ENCODE assay signal across 27 mouse cellular contexts in genomic region chr4:34069002-34069401, GRCm38 (mm10). TPM values are rescaled to one million over a fixed set of nuclear protein-coding genes. Genes with fewer than 3 reads are reported as not detected.
A peak's percentile ranks its signal among the peaks of the same experiment; 100 is the strongest.
DNase-seq lines count a peak whose midpoint lies in the region; ATAC-seq and TF ChIP-seq lines count a peak whose summit lies in the region.
"Had no signal": no experiment of that assay in that cellular context is flagged by ENCODE, and none has a peak within 500 bp of the region (broad histone marks: within the 10 kb centered on the region; RNA-seq: fewer than 3 reads in every experiment).

No protein-coding gene starts in this region.

- H3K4me1 ChIP-seq in MEL (ENCODE audit: control insufficient read depth in 1 of 2, insufficient read depth in 2 of 2, low read length in 2 of 2): no peaks in the 10 kb centered on the region
- H3K4me1 ChIP-seq: embryonic facial prominence, embryonic 13.5 days; embryonic facial prominence, embryonic 15.5 days; forebrain, embryonic 10.5 days; forebrain, embryonic 12.5 days had no signal

- intact Hi-C loops in left cerebral cortex, postnatal 14 days (cut with DNase I): no loop called here

- TF ChIP-seq EP300 in MEL (IDR thresholded peaks at IDR 0.05; ENCODE audit: low read depth in 1 of 2, low read length in 2 of 2): no peak

- TF ChIP-seq RAD21 in MEL (IDR thresholded peaks at IDR 0.05; ENCODE audit: low read depth, low read length): no peak

- ATAC-seq in hematopoietic stem cell, adult 5-6 weeks (replicated peaks in 1 of 2; ENCODE audit: insufficient read depth in 1 of 2, low FRiP score in 2 of 2, low TSS enrichment in 1 of 2, low read depth in 1 of 2, poor library complexity in 2 of 2, severe bottlenecking in 2 of 2): peak; percentile 64 to 92
- ATAC-seq: CD4-positive, CD25-positive, alpha-beta regulatory T cell, adult 4 months; forebrain, embryonic 14.5 days; forebrain, embryonic 16.5 days had no signal

- H3K4me3 ChIP-seq in MEL (ENCODE audit: control insufficient read depth in 1 of 2, insufficient read depth in 1 of 2, low read depth in 2 of 2, low read length in 2 of 2): no peak overlapping the region
- H3K4me3 ChIP-seq: embryonic facial prominence, embryonic 13.5 days; embryonic facial prominence, embryonic 15.5 days; erythroblast, embryonic 14.5 days; forebrain, embryonic 10.5 days; forebrain, embryonic 12.5 days had no signal

- H3K9ac ChIP-seq in MEL (ENCODE audit: control insufficient read depth, low read depth, low read length, poor library complexity, severe bottlenecking): no peak overlapping the region
- H3K9ac ChIP-seq: embryonic facial prominence, embryonic 13.5 days; embryonic facial prominence, embryonic 15.5 days; forebrain, embryonic 12.5 days had no signal

- no peaks in the 10 kb centered on the region for H3K36me3 ChIP-seq in MEL (ENCODE audit: control insufficient read depth in 1 of 2, insufficient read depth in 2 of 2, low read length in 2 of 2)
- H3K36me3 ChIP-seq: embryonic facial prominence, embryonic 13.5 days; embryonic facial prominence, embryonic 15.5 days; forebrain, embryonic 10.5 days; forebrain, embryonic 12.5 days; G1E had no signal

- H3K27me3 ChIP-seq in MEL (ENCODE audit: control insufficient read depth in 1 of 2, insufficient read depth in 2 of 2, low read length in 2 of 2): no peaks in the 10 kb centered on the region; a peak in 1 of 4 replicates
- H3K27me3 ChIP-seq: CH12.LX; embryonic facial prominence, embryonic 13.5 days; embryonic facial prominence, embryonic 15.5 days; forebrain, embryonic 12.5 days had no signal

- H3K27ac ChIP-seq in MEL (ENCODE audit: control insufficient read depth, low read depth, low read length): no peak overlapping the region
- H3K27ac ChIP-seq: embryonic facial prominence, embryonic 13.5 days; embryonic facial prominence, embryonic 15.5 days; forebrain, embryonic 10.5 days; forebrain, embryonic 12.5 days had no signal

- H3K9me3 ChIP-seq in MEL (replicated peaks; ENCODE audit: insufficient read depth, low read length): no peaks in the 10 kb centered on the region
- H3K9me3 ChIP-seq: embryonic facial prominence, embryonic 13.5 days; embryonic facial prominence, embryonic 15.5 days; forebrain, embryonic 10.5 days; forebrain, embryonic 12.5 days; G1E had no signal

- TF ChIP-seq POLR2A in MEL (IDR thresholded peaks at IDR 0.05; ENCODE audit: control insufficient read depth in 1 of 2, insufficient read depth in 1 of 2, low read depth in 1 of 2, low read length in 2 of 2, poor library complexity in 1 of 2): no peak

- H3K79me2 ChIP-seq in MEL (ENCODE audit: control insufficient read depth, insufficient read depth, low read length, poor library complexity): no peaks in the 10 kb centered on the region

- DNase-seq in MEL (ENCODE audit: low read depth, low spot score): peak; percentile 7
- DNase-seq in MN1 (ENCODE audit: low spot score): peak; percentile 42
- DNase-seq in thymus, postnatal 36 days: no peak
- DNase-seq in left cerebral cortex, postnatal 14 days (ENCODE audit: low spot score in 2 of 2): no peak
- DNase-seq in kidney, postnatal 14 days: no peak
- no peak for DNase-seq in gastrocnemius, adult 8-10 months (ENCODE audit: low spot score in 2 of 2)
- DNase-seq: adrenal gland, adult 2 months; adrenal gland, postnatal 10 days; adrenal gland, postnatal 25 days; B cell, adult 2 months; cerebellum, adult 11 months; cerebellum, adult 2 months; cerebellum, adult 9-10 months; cerebellum, postnatal 10 days; cerebellum, postnatal 25 days; embryo, embryonic 11 days had no signal

- TF ChIP-seq CTCF in MEL (IDR thresholded peaks at IDR 0.05 in 2 of 3, conservative IDR thresholded peaks at IDR 0.05 in 1 of 3; ENCODE audit: control insufficient read depth in 1 of 3, insufficient read depth in 1 of 3, low read depth in 2 of 3, low read length in 3 of 3, poor library complexity in 1 of 3, severe bottlenecking in 1 of 3): no peak

TF ChIP-seq in MEL, 35 proteins besides CTCF, POLR2A, EP300 and RAD21:
- TF ChIP-seq MAFK (IDR thresholded peaks at IDR 0.05; ENCODE audit: borderline replicate concordance, low read depth, low read length) (no peak), MAX (IDR thresholded peaks at IDR 0.05; ENCODE audit: low read length) (no peak), E2F4 (IDR thresholded peaks at IDR 0.05; ENCODE audit: borderline replicate concordance, low read depth, low read length) (no peak), MYC (IDR thresholded peaks at IDR 0.05; ENCODE audit: low read depth, low read length) (no peak), TCF12 (IDR thresholded peaks at IDR 0.05; ENCODE audit: low read depth, low read length) (no peak), SIN3A (IDR thresholded peaks at IDR 0.05; ENCODE audit: low read length) (no peak), KAT2A (conservative IDR thresholded peaks at IDR 0.05; ENCODE audit: low read depth, low read length) (no peak), TAL1 (IDR thresholded peaks at IDR 0.05; ENCODE audit: low read length) (no peak), POLR2AphosphoS5 (IDR thresholded peaks at IDR 0.05; ENCODE audit: borderline replicate concordance, low read depth, low read length) (no peak), USF1 (IDR thresholded peaks at IDR 0.05; ENCODE audit: low read depth, low read length) (no peak), ELF1 (IDR thresholded peaks at IDR 0.05; ENCODE audit: low read depth, low read length) (no peak), MEF2A (IDR thresholded peaks at IDR 0.05; ENCODE audit: extremely low read depth, insufficient replicate concordance, low read depth, low read length, poor library complexity, severe bottlenecking) (no peak), CHD1 (IDR thresholded peaks at IDR 0.05; ENCODE audit: low read depth, low read length) (no peak), HCFC1 (IDR thresholded peaks at IDR 0.05; ENCODE audit: low read depth, low read length) (no peak), ZNF384 (IDR thresholded peaks at IDR 0.05; ENCODE audit: low read depth, low read length) (no peak), NRF1 (IDR thresholded peaks at IDR 0.05; ENCODE audit: insufficient read depth, low read depth, low read length, poor library complexity, severe bottlenecking) (no peak), SMC3 (IDR thresholded peaks at IDR 0.05; ENCODE audit: low read depth, low read length) (no peak), TBP (IDR thresholded peaks at IDR 0.05; ENCODE audit: low read depth, low read length) (no peak)

RNA-seq across cellular contexts. Expression of gene Spaca1, which starts 19.0 kb away (rescaled TPM):
- not detected in 2 replicates for total RNA-seq in MEL (2012; rRNA removed)
- polyA plus RNA-seq in MEL (2012; ENCODE audit: insufficient read depth in 1 of 2, insufficient read length in 2 of 2, low read depth in 1 of 2, low replicate concordance in 2 of 2, missing spikeins in 1 of 2): not detected
- 2.9 and 7.0 TPM in 2 replicates for total RNA-seq in hematopoietic stem cell, adult 5-6 weeks (2017)
- total RNA-seq in left cerebral cortex, postnatal 14 days (2021): not detected
- total RNA-seq in gastrocnemius, adult 8-10 months (2022): not detected
- total RNA-seq: CH12.LX, G1E had no signal
- polyA plus RNA-seq: erythroblast, embryonic 14.5 days; G1E had no signal

Comparison
In these comparisons a context has a peak if more than half of its experiments do, and no peak if none do; other contexts are left out.
1. DNase-seq: peak in MEL (single experiment) and MN1 (single experiment); none in thymus, postnatal 36 days (0 of 2), left cerebral cortex, postnatal 14 days (0 of 2), kidney, postnatal 14 days (single experiment) and gastrocnemius, adult 8-10 months (0 of 2).